Mouse (Mus musculus) hindbrain, embryonic 12.5 days (tissue): ENCODE measurements around the gene Nos1ap. TPM values are rescaled to one million over a fixed set of nuclear protein-coding genes. Genes with fewer than 3 reads are reported as not detected.

Experiments used
- ATAC-seq: fragments of 200-750 bp; cut with Nextera tagmentation; 2 replicates; pipeline ENCODE4 v1.8.0; 2017; ENCODE audit warnings: moderate TSS enrichment; ENCODE audit not compliant: low FRiP score
- H3K27ac ChIP-seq: fragments of 300-500 bp; sonication (generic); 2 replicates; pipeline ENCODE4 v1.5.1; 2016; ENCODE audit warnings: mild to moderate bottlenecking
- H3K27me3 ChIP-seq: fragments of 300-500 bp; sonication (generic); 2 replicates; pipeline ENCODE4 v1.6.1; 2016; ENCODE audit warnings: mild to moderate bottlenecking
- H3K36me3 ChIP-seq: fragments of 300-500 bp; sonication (generic); 2 replicates; pipeline ENCODE4 v1.6.1; 2016; ENCODE audit warnings: mild to moderate bottlenecking
- H3K4me1 ChIP-seq: fragments of 300-500 bp; sonication (generic); 2 replicates; pipeline ENCODE4 v1.6.1; 2016
- H3K4me2 ChIP-seq: fragments of 300-500 bp; sonication (generic); replicated peaks from 2 replicates; pipeline ENCODE4 v1.6.1; 2016; ENCODE audit warnings: mild to moderate bottlenecking
- H3K4me3 ChIP-seq: fragments of 300-500 bp; sonication (generic); 2 replicates; pipeline ENCODE4 v1.5.1; 2016; ENCODE audit warnings: mild to moderate bottlenecking
- H3K9ac ChIP-seq: fragments of 300-500 bp; sonication (generic); 2 replicates; pipeline ENCODE4 v1.6.1; 2016; ENCODE audit warnings: mild to moderate bottlenecking, moderate library complexity
- H3K9me3 ChIP-seq: fragments of 300-500 bp; sonication (generic); replicated peaks from 2 replicates; pipeline ENCODE4 v1.6.1; 2016; ENCODE audit warnings: mild to moderate bottlenecking
- WGBS: fragments of 180-500 bp; shearing (Covaris S2); methylation state at CpG from one replicate; pipeline ENCODE4 v1.1.7; 2016; 5-methylcytosine and 5-hydroxymethylcytosine counted together
- polyA plus RNA-seq: library from polyadenylated mRNA; unstranded; fragments of >200 nt; fragmentation: Nextera tagmentation; extraction: Ambion mirVana; gene quantifications from 2 replicates; pipeline ENCODE4 v1.2.1, GENCODE M21; 2016

Nos1ap gene
- polyA plus RNA-seq, 1 experiment from 2014 or later = 22.7 TPM

GRCm38 (mm10) chr1:170492027-170492426 is 97.6 kb downstream of the Nos1ap start:
- Histone ChIP-seq H3K9ac (no peak overlapping the region), H3K27ac (peak overlapping the region; percentile 17; the same call in 1 of the 2 replicates), H3K36me3 (no peaks in the 10 kb centered on the region), H3K4me2 (no peak overlapping the region), H3K9me3 (no peaks in the 10 kb centered on the region), H3K27me3 (no peaks in the 10 kb centered on the region), H3K4me1 (no peaks in the 10 kb centered on the region), H3K4me3 (no peak overlapping the region)
- no peak for ATAC-seq
- WGBS = 70% methylated on average over 4 of the region's 4 CpGs

- WGBS = 93% methylated on average over 7 of the region's 7 CpGs
- H3K9me3 ChIP-seq = no peaks in the 10 kb centered on the region
These were observed 99.7 kb downstream of the Nos1ap start for GRCm38 (mm10) chr1:170489936-170490335.

DNA sequence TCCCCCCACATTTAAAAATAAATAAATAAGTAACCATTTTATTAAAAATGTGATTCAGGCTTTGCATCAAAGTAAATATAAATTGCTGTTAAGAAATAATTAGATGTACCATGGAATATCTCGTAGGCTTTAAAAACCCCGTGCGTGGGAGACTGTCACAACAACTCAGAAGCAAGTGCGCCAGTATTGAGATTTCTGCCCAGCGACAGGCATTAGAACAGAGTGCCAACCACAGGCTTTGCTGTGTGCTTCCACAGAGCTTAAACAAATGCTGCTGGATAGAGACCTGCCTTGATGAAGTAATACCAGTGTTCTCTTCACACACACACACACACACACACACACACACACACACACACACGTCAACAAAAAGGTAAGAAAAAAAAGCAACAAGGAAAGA is 100.2 kb downstream of the Nos1ap start:
- no peak overlapping the region for H3K27ac ChIP-seq
- WGBS = 91% methylated on average over 6 of the region's 6 CpGs
- no peaks in the 10 kb centered on the region for H3K9me3 ChIP-seq
- no peak for ATAC-seq
- H3K4me3 ChIP-seq = no peak overlapping the region
- H3K4me1 ChIP-seq = peaks cover 7% of the 10 kb centered on the region; the same call in 1 of the 2 replicates
- no peak overlapping the region for H3K9ac ChIP-seq
- no peaks in the 10 kb centered on the region for H3K36me3 ChIP-seq
- no peaks in the 10 kb centered on the region for H3K27me3 ChIP-seq
- H3K4me2 ChIP-seq = no peak overlapping the region

More at GRCm38 (mm10) chr1:170489936-170490335, 99.7 kb downstream of the Nos1ap start:
- Histone ChIP-seq H3K4me3 (no peak overlapping the region), H3K9ac (no peak overlapping the region), H3K4me1 (peaks cover 6% of the 10 kb centered on the region; the same call in 1 of the 2 replicates), H3K36me3 (no peaks in the 10 kb centered on the region), H3K4me2 (no peak overlapping the region), H3K27me3 (no peaks in the 10 kb centered on the region), H3K27ac (no peak overlapping the region)
- no peak for ATAC-seq

DNA sequence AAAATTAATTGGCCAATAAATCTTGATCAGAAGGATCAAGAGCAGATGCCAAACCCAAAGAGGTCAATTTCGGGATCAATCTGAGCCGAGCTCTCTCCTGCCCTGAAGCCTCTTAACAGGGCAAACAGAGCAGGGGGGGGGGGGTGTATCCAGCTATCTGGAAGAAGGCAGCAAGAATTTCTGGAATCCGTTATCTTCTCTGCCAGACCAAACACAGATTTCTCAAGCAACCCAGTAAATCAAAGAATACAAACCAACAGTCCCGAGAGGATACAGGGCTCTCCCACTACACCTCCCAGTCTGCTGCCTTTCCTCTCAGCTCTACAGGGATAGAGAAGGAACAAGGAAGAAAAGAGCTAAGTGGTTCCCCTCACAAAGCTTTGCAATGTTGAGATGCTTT is 104.5 kb downstream of the Nos1ap start:
- WGBS = 45% methylated on average over 4 of the region's 4 CpGs
- Histone ChIP-seq H3K9me3 (no peaks in the 10 kb centered on the region), H3K9ac (no peak overlapping the region), H3K4me3 (no peak overlapping the region), H3K27me3 (no peaks in the 10 kb centered on the region), H3K36me3 (no peaks in the 10 kb centered on the region), H3K4me2 (no peak overlapping the region), H3K4me1 (peaks cover 14% of the 10 kb centered on the region), H3K27ac (no peak overlapping the region)
- ATAC-seq = no peak

GRCm38 (mm10) chr1:170482236-170482905 is 107.3 kb downstream of the Nos1ap start:
- 82% methylated on average over 7 of the region's 8 CpGs for WGBS
- no peak overlapping the region for H3K9ac ChIP-seq
- ATAC-seq = no peak
- H3K4me1 ChIP-seq = peaks cover 31% of the 10 kb centered on the region
- H3K36me3 ChIP-seq = no peaks in the 10 kb centered on the region
- H3K27ac ChIP-seq = no peak overlapping the region
- no peak overlapping the region for H3K4me3 ChIP-seq
- H3K4me2 ChIP-seq = no peak overlapping the region
- H3K9me3 ChIP-seq = no peaks in the 10 kb centered on the region
- no peaks in the 10 kb centered on the region for H3K27me3 ChIP-seq

DNA sequence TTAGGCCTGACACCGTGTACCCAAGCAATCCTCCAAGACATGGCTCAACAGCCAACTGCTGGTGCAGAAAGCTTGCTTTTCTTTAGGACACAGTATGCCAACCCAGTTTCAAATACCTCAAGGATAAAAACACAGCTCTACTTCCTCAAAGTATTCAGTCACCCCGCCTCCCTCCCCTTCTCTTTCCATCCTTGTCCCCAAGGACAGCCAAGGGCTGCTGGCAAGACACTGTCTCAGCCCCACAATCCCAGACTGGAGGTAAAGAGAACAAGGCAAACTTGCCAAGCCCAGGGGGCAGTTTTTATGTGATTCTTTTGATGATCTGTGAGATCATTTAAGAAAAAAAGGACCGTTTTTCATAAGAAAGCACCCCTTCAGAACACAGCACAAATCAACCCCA is 108.6 kb downstream of the Nos1ap start:
- WGBS = 61% methylated on average over 3 of the region's 3 CpGs
- Histone ChIP-seq H3K36me3 (no peaks in the 10 kb centered on the region), H3K9me3 (no peaks in the 10 kb centered on the region), H3K9ac (no peak overlapping the region), H3K4me1 (peaks cover 39% of the 10 kb centered on the region), H3K27ac (peak overlapping the region; percentile 6; the same call in 1 of the 2 replicates), H3K27me3 (no peaks in the 10 kb centered on the region), H3K4me2 (no peak overlapping the region), H3K4me3 (no peak overlapping the region)
- no peak for ATAC-seq

DNA sequence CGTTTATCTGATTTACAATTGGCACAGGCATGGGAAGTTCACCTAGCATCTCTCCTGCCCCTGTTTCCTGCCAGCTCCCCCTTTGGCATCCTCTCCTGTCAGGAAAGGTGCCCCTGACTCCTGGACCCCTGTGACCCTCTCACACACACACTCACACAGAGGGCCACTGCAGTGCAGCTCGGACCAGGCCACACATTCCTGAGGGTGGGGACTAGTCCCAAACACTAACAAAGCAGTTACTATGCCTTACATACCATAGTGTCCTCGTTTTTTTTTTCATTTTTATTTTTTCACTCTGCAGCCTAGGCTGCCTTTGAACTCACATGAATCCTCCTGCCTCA is 110.2 kb downstream of the Nos1ap start:
- Histone ChIP-seq H3K36me3 (no peaks in the 10 kb centered on the region), H3K9ac (no peak overlapping the region), H3K4me3 (no peak overlapping the region), H3K9me3 (no peaks in the 10 kb centered on the region), H3K27me3 (no peaks in the 10 kb centered on the region), H3K4me1 (peaks cover 32% of the 10 kb centered on the region), H3K4me2 (no peak overlapping the region), H3K27ac (no peak overlapping the region)
- no peak for ATAC-seq
- WGBS = 26% methylated on average over 3 of the region's 3 CpGs

DNA sequence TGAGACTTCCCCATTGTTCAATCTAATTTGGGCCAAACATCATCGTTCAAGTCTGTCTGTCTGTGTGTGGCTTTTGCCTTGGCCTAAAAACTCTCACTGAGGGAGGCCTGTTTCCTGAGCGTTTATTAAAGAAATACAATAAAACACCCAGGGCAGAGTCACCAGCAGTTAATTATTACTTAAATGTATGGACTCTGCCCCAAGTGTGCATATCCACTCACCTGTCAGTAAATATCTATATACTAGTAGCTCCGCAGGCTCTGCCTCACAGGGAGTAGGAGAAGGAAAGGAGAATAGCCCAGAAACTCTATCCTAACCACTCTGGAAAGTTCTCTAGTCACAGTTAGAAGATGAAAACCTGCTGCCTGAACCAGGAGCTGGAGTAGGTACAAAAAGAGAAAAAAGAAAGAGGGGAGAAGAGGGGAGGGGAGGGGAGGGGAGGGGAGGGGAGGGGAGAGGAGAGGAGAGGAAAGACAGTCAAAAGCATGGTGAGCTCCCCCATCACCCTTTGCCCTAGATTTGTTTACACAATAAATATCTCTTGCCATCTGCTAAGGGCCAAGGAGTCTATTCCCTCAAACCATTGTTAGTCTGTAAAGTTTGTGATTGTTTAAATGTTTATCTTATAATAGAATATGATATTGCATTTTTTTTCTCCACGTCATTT is 110.7 kb downstream of the Nos1ap start:
- H3K4me1 ChIP-seq = peaks cover 32% of the 10 kb centered on the region
- H3K4me3 ChIP-seq = no peak overlapping the region
- WGBS = 58% methylated on average over 4 of the region's 4 CpGs
- H3K9me3 ChIP-seq = no peaks in the 10 kb centered on the region
- H3K36me3 ChIP-seq = no peaks in the 10 kb centered on the region
- no peak overlapping the region for H3K27ac ChIP-seq
- no peaks in the 10 kb centered on the region for H3K27me3 ChIP-seq
- no peak overlapping the region for H3K9ac ChIP-seq
- H3K4me2 ChIP-seq = no peak overlapping the region
- ATAC-seq = no peak

DNA sequence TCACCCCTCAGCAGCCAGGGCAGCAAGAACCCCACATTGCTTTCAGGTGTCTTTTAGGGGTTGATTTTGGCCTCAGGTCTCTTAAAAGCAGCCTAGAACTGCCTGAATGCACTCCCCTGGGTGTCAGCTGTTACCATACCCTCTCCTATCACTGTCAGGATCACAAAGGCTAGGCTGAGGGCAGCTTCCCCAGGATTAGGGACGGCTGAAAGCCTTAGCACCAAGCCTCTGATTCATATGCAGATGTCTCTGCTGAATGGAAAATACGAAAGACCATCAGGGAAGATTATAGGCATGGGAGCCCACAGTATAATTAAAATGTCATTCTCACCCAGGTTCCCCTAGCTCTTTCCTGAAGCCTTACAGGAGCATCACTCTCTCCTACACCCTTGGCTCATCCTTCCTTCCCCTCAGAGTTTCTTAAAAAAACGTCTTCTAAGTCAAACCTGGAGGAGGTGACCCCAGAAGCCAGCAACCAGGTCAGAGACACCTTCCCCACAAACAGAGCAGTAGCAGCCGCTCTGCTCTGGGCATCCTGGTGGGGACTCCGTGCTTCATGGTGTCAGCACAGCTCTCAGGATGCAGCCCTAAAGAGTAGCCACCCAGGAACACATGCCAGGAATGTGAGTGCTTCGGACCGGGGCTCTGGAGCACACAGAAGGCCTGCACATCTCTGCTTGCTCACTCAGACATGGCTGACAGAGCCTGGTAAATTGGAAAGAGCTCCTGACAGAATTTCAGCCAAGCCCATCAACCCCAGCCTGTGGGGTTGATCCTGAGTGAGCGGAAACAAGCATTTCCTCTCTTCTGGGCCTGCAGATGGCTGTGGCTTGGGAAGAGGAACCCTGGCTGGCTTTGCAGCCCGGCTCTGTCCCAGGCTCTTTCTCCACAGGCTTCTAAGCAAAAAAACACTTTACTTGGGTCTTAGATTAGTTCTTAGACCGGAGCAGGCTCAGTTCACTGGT is 111.7 kb downstream of the Nos1ap start:
- ATAC-seq = peak; percentile 82
- Histone ChIP-seq H3K9me3 (no peaks in the 10 kb centered on the region), H3K27ac (peak overlapping the region; percentile 66), H3K4me3 (no peak overlapping the region), H3K9ac (0 out of 2 replicates have a peak overlapping the region, but pooled peaks have one; percentile 18), H3K36me3 (no peaks in the 10 kb centered on the region), H3K27me3 (no peaks in the 10 kb centered on the region), H3K4me1 (peaks cover 32% of the 10 kb centered on the region), H3K4me2 (no peak overlapping the region)
- 19% methylated on average over 10 of the region's 10 CpGs for WGBS

DNA sequence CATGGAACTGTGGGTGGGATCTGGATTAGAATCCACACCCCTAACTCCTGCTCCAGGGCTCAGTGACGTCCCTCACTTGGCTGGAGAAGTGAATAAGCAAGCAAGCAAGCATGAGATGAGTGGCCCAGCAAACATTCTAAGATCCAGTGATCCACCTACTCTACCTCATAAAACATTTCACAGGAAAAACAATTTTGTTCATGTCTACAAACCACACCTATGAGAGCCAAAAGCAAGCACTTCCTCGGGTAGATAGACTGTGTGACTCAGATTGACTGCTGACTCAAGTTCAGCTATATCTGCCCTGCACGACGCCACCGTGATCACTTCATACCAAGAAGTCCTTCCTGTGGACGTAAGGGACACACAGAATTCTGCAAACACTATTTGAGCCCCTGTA is 116.2 kb downstream of the Nos1ap start:
- Histone ChIP-seq H3K4me3 (no peak overlapping the region), H3K9ac (no peak overlapping the region), H3K4me1 (peaks cover 19% of the 10 kb centered on the region), H3K27ac (no peak overlapping the region), H3K9me3 (no peaks in the 10 kb centered on the region), H3K36me3 (no peaks in the 10 kb centered on the region), H3K27me3 (no peaks in the 10 kb centered on the region), H3K4me2 (no peak overlapping the region)
- no peak for ATAC-seq
- WGBS = 89% methylated on average over 6 of the region's 6 CpGs

DNA sequence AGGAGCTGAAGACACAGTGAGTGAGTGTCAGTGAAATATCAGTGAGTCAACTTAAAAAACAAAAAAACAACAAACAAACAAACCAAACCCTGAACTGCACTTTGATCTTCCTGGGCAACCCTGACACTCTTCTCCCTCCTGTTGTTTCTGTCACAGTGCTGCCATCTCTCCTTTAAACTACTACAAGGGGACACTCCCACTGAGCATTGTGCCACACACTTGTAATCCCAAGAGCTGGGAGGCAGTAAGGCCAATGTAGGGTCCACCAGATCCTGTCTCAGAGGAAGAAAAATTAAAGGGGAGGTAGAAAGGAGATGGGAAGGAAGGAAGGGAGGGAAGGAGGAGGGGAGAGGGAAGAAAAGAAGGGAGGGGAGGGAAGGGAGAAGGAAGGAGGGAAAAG is 116.8 kb downstream of the Nos1ap start:
- no peak for ATAC-seq
- H3K9me3 ChIP-seq = no peaks in the 10 kb centered on the region
- H3K27ac ChIP-seq = no peak overlapping the region

More for the DNA sequence above, 116.8 kb downstream of the Nos1ap start:
- no peak overlapping the region for H3K4me3 ChIP-seq
- no peak overlapping the region for H3K4me2 ChIP-seq
- H3K9ac ChIP-seq = no peak overlapping the region
- H3K36me3 ChIP-seq = no peaks in the 10 kb centered on the region
- H3K27me3 ChIP-seq = no peaks in the 10 kb centered on the region
- peaks cover 13% of the 10 kb centered on the region for H3K4me1 ChIP-seq
